ENCODE assay signal across 23 mouse cellular contexts in the genomic region with DNA sequence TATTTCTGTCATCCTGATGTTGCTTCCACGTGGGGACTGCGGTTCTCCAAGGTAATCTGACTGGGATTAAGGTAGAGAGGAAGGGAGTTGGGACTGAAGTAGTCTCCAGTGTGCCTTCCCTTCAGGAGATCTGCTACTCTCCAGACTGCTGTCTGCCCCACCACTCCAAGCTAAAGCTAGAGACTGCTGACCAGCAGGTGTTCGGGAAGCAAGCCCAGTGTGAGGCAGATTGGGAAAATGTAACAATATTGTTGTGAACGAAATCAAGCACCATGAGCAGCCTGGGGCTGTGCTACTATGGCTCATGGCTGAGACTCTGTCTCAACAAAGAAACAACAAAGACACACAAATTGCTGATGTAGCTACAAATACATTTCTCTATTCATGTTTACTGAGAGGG. TPM values are rescaled to one million over a fixed set of nuclear protein-coding genes. Genes with fewer than 3 reads are reported as not detected.
A peak's percentile ranks its signal among the peaks of the same experiment; 100 is the strongest.
DNase-seq lines count a peak whose midpoint lies in the region; ATAC-seq lines count a peak whose summit lies in the region.
"Had no signal": no experiment of that assay in that cellular context is flagged by ENCODE, and none has a peak within 500 bp of the region (broad histone marks: within the 10 kb centered on the region; RNA-seq: fewer than 3 reads in every experiment).

No protein-coding gene starts in this region.

- H3K27ac ChIP-seq in hindbrain, embryonic 14.5 days: peak overlapping the region; percentile 20; the same call in 1 of the 2 replicates
- H3K27ac ChIP-seq in embryonic facial prominence, embryonic 10.5 days (replicated peaks): no peak overlapping the region
- H3K27ac ChIP-seq: forebrain, embryonic 13.5 days; heart, embryonic 15.5 days; kidney, embryonic 15.5 days; limb, embryonic 15.5 days; liver, embryonic 15.5 days; macrophage; stomach, postnatal 0 days had no signal

- peak; percentile 30; the same call in 1 of the 2 replicates for ATAC-seq in frontal cortex, adult (ENCODE audit: low TSS enrichment)
- ATAC-seq in hindbrain, embryonic 14.5 days (ENCODE audit: low FRiP score): no peak
- ATAC-seq in activated CD4-positive, CD25-positive, alpha-beta regulatory T cell, adult 4 months: no peak
- ATAC-seq: forebrain, embryonic 13.5 days; intestine, embryonic 16.5 days had no signal

- H3K4me2 ChIP-seq in hindbrain, embryonic 14.5 days (replicated peaks): no peak overlapping the region
- H3K4me2 ChIP-seq: forebrain, embryonic 13.5 days; heart, embryonic 15.5 days; kidney, embryonic 15.5 days; limb, embryonic 15.5 days; liver, embryonic 15.5 days had no signal

- peaks cover 19% of the 10 kb centered on the region for H3K36me3 ChIP-seq in hindbrain, embryonic 14.5 days (replicated peaks; ENCODE audit: control insufficient read depth, insufficient read depth)
- no peaks in the 10 kb centered on the region for H3K36me3 ChIP-seq in embryonic facial prominence, embryonic 10.5 days (replicated peaks)
- H3K36me3 ChIP-seq: heart, embryonic 15.5 days; kidney, embryonic 15.5 days; limb, embryonic 15.5 days; liver, embryonic 15.5 days had no signal

- no peaks in the 10 kb centered on the region for H3K27me3 ChIP-seq in hindbrain, embryonic 14.5 days (ENCODE audit: control insufficient read depth, insufficient read depth, low read length)
- H3K27me3 ChIP-seq in embryonic facial prominence, embryonic 10.5 days (replicated peaks; ENCODE audit: low read depth, poor library complexity, severe bottlenecking): peaks cover 18% of the 10 kb centered on the region; the same call in 1 of the 2 replicates

- H3K4me1 ChIP-seq in hindbrain, embryonic 14.5 days (replicated peaks; ENCODE audit: control insufficient read depth, insufficient read depth, low read length): 0 out of 2 replicates have a peak, but pooled peaks cover 6% of the 10 kb centered on the region
- H3K4me1 ChIP-seq in embryonic facial prominence, embryonic 10.5 days: peaks cover 7% of the 10 kb centered on the region
- H3K4me1 ChIP-seq: forebrain, embryonic 13.5 days; heart, embryonic 15.5 days; limb, embryonic 15.5 days; liver, embryonic 15.5 days had no signal

- H3K4me3 ChIP-seq in hindbrain, embryonic 14.5 days (replicated peaks; ENCODE audit: low read length): no peak overlapping the region
- no peak overlapping the region for H3K4me3 ChIP-seq in embryonic facial prominence, embryonic 10.5 days
- H3K4me3 ChIP-seq: forebrain, embryonic 13.5 days; heart, embryonic 15.5 days; kidney, embryonic 15.5 days; limb, embryonic 15.5 days; liver, embryonic 15.5 days had no signal

- WGBS in hindbrain, embryonic 14.5 days: 56% methylated on average over 4 of the region's 4 CpGs
- 66% methylated on average over 4 of the region's 4 CpGs for WGBS in embryonic facial prominence, embryonic 10.5 days

- no peak overlapping the region for H3K9ac ChIP-seq in hindbrain, embryonic 14.5 days
- H3K9ac ChIP-seq: forebrain, embryonic 13.5 days; heart, embryonic 15.5 days; kidney, embryonic 15.5 days; limb, embryonic 15.5 days; liver, embryonic 15.5 days had no signal

- no peaks in the 10 kb centered on the region for H3K9me3 ChIP-seq in hindbrain, embryonic 14.5 days (ENCODE audit: control insufficient read depth, low read length)
- no peaks in the 10 kb centered on the region for H3K9me3 ChIP-seq in embryonic facial prominence, embryonic 10.5 days
- H3K9me3 ChIP-seq: forebrain, embryonic 13.5 days; heart, embryonic 15.5 days; limb, embryonic 15.5 days; liver, embryonic 15.5 days had no signal

- no peak for DNase-seq in frontal cortex, postnatal 14 days (ENCODE audit: low spot score in 2 of 2)
- DNase-seq in right cerebral cortex, postnatal 14 days: peak; percentile 9
- no peak for DNase-seq in right cerebral cortex, adult 2 months (ENCODE audit: low spot score in 2 of 2)
- no peak for DNase-seq in hindbrain, embryonic 14.5 days (ENCODE audit: low spot score)
- no peak for DNase-seq in embryonic facial prominence, embryonic 10.5 days (ENCODE audit: low spot score)
- DNase-seq: adrenal gland, adult 8-10 months; gastrocnemius, postnatal 25 days; heart, postnatal 4 days; right cerebral cortex, postnatal 4 days had no signal

RNA-seq across cellular contexts. Expression of a gene that starts 23.4 kb away (rescaled TPM):
- 79.3 and 85.9 TPM in 2 replicates for polyA plus RNA-seq in hindbrain, embryonic 14.5 days (2014; fragmentation: Nextera tagmentation; extraction: Ambion mirVana)
- polyA plus RNA-seq in embryonic facial prominence, embryonic 10.5 days (2016; fragmentation: Nextera tagmentation; extraction: Ambion mirVana): 23.7 and 27.3 TPM in 2 replicates
- not detected for polyA plus RNA-seq in activated CD4-positive, CD25-positive, alpha-beta regulatory T cell, adult 4 months (2017; shearing (Covaris generic))
- polyA plus RNA-seq: macrophage had no signal

RNA-seq across cellular contexts. Expression of a gene that starts 31.2 kb away (rescaled TPM):
- polyA plus RNA-seq in hindbrain, embryonic 14.5 days (2014; fragmentation: Nextera tagmentation; extraction: Ambion mirVana): 0.23 and 0.29 TPM in 2 replicates
- not detected in 2 replicates for polyA plus RNA-seq in embryonic facial prominence, embryonic 10.5 days (2016; fragmentation: Nextera tagmentation; extraction: Ambion mirVana)
- polyA plus RNA-seq in activated CD4-positive, CD25-positive, alpha-beta regulatory T cell, adult 4 months (2017; shearing (Covaris generic)): not detected
- polyA plus RNA-seq: C2C12; embryonic facial prominence, embryonic 11.5 days; heart, embryonic 15.5 days; intestine, embryonic 16.5 days; kidney, embryonic 15.5 days; large intestine, adult 2 months; liver, embryonic 15.5 days; lung, embryonic 16.5 days; macrophage; stomach, postnatal 0 days had no signal

Comparison
In these comparisons a context has a peak if more than half of its experiments do, and no peak if none do; other contexts are left out.
1. RNA of a gene that starts 23.4 kb away (polyA plus RNA-seq): 79.3 to 85.9 TPM in hindbrain, embryonic 14.5 days and 23.7 to 27.3 TPM in embryonic facial prominence, embryonic 10.5 days; not detected in activated CD4-positive, CD25-positive, alpha-beta regulatory T cell, adult 4 months; every median in the first group is over 10 times any median in the second.